Mouse (Mus musculus): ENCODE data around the gene Sox13. TPM values are rescaled to one million over a fixed set of nuclear protein-coding genes. Genes with fewer than 3 reads are reported as not detected.

The Sox13 gene
- polyA plus RNA-seq, 1 experiment from 2014 or later = 14.8 TPM

DNA sequence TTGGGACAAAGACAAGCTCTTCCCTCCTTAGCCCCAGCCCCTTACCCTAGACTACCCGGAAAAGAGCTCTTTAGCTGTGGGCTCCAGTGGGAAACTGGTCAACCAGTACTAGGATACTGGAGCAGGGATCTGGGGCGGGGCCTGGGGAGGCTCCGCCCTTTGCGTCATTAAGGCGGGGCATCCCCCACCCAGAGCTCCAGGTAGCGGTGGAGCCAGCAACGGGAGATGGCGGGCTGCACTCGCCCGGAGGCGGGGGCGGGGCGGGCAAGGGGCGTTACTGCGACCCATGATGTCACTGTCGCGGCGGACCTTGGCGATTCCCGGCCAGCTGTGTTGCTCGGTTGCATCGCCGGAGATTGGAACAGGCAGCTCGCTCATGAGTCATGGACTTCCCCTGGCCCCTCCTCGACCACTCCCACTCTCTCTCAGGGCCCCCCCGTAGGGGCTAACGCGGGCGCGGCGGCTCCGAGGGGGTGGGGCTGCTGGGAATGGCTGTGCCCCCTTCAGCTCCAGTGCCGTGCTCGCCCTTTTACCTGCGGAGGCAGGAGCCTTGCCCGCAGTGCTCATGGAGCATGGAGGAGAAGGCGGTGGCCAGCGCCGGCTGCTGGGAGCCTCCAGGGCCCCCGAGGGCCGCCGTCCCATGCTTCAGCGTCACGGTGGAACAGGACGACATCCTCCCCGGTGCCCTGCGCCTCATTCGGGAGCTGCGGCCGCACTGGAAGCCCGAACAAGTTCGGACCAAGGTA is 60.7 kb downstream of the Sox13 start, which contains the start of gene Etnk2:
Etnk2 (plus strand) TSS at position 297 of the 746 bp plus-strand sequence.
- peak; percentile 83 for ATAC-seq

DNA sequence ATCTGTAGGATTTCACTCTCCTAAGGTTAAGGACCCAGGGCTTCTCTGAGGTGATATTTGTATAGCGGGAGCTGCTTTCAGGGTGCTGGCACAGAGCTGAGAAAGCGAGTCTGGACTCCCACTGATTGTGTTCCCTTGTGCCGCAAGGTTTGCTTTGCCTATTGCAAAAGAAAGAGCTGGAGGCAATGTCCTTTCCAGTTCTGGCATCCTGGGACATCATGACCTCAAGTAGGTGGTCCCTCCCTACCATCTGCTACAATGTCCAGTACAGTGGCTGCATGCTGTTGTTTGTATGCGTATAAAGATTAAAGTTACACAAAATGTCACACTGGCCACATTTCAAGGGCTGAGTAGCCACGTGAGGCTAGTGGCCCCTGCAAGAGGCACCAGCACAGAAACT is 62.1 kb downstream of the Sox13 start:
- Histone ChIP-seq H3K4me3 (ENCODE audit: low read depth, low read length) (no peak overlapping the region), H3K36me3 (ENCODE audit: insufficient read depth, low read length) (no peaks in the 10 kb centered on the region), H3K27ac (ENCODE audit: low read length) (no peak overlapping the region), H3K4me1 (ENCODE audit: insufficient read depth, low read depth, low read length) (peaks cover 12% of the 10 kb centered on the region), H3K9me3 (ENCODE audit: low read length) (no peaks in the 10 kb centered on the region), H3K4me2 (replicated peaks; ENCODE audit: low read depth, low read length) (no peak overlapping the region), H3K27me3 (replicated peaks; ENCODE audit: insufficient read depth, low read length) (no peaks in the 10 kb centered on the region; the same call in 1 of the 2 replicates), H3K9ac (replicated peaks; ENCODE audit: low read depth) (no peak overlapping the region)
- ATAC-seq (no peak), DNase-seq (ENCODE audit: low spot score) (no peak)
- TF ChIP-seq CTCF (IDR thresholded peaks at IDR 0.05) (no peak), EP300 (IDR thresholded peaks at IDR 0.05) (no peak)
- WGBS = 85% methylated on average over 5 of the region's 5 CpGs

More for the DNA sequence above, 60.7 kb downstream of the Sox13 start, which contains the start of gene Etnk2:
- no peaks in the 10 kb centered on the region for H3K9me3 ChIP-seq (ENCODE audit: low read length)
- H3K4me2 ChIP-seq (replicated peaks; ENCODE audit: low read depth, low read length) = peak within 1 kb of the TSS; percentile 97
- no peaks in the 10 kb centered on the region; the same call in 1 of the 2 replicates for H3K27me3 ChIP-seq (replicated peaks; ENCODE audit: insufficient read depth, low read length)
- H3K4me3 ChIP-seq (ENCODE audit: low read depth, low read length) = peak within 1 kb of the TSS; percentile 51
- DNase-seq (ENCODE audit: low spot score) = peak; percentile 85
- H3K4me1 ChIP-seq (ENCODE audit: insufficient read depth, low read depth, low read length) = peaks cover 16% of the 10 kb centered on the region
- no peak within 1 kb of the TSS for H3K27ac ChIP-seq (ENCODE audit: low read length)
- 4% methylated on average over 45 of the region's 52 CpGs for WGBS
- no peak for TF ChIP-seq CTCF (IDR thresholded peaks at IDR 0.05)
- no peak for TF ChIP-seq EP300 (IDR thresholded peaks at IDR 0.05)
- peak within 1 kb of the TSS; percentile 23; the same call in 1 of the 2 replicates for H3K9ac ChIP-seq (replicated peaks; ENCODE audit: low read depth)
- no peaks in the 10 kb centered on the region for H3K36me3 ChIP-seq (ENCODE audit: insufficient read depth, low read length)

DNA sequence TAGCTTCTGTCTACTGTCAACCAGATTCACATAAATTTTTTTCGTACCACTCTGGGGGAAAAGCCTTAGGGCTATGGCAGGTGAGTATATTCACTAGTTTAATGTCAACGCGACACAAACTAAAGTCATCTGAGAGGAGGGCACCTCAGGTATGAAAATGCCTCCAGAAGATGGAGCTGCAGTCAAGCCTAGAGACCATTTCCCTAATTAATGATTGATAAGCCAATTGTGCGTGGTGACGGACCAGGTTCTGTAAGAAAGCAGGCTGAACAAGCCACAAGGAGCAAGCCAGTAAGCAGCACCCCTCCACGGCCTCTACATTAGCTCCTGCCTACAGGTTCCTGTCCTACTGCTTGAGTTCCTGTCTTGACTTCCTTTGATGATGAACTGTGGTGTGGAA is 63.2 kb downstream of the Sox13 start:
- Histone ChIP-seq H3K4me3 (ENCODE audit: low read depth, low read length) (no peak overlapping the region), H3K36me3 (ENCODE audit: insufficient read depth, low read length) (no peaks in the 10 kb centered on the region), H3K27ac (ENCODE audit: low read length) (no peak overlapping the region), H3K9ac (replicated peaks; ENCODE audit: low read depth) (no peak overlapping the region), H3K4me2 (replicated peaks; ENCODE audit: low read depth, low read length) (no peak overlapping the region), H3K4me1 (ENCODE audit: insufficient read depth, low read depth, low read length) (peaks cover 12% of the 10 kb centered on the region), H3K9me3 (ENCODE audit: low read length) (no peaks in the 10 kb centered on the region), H3K27me3 (replicated peaks; ENCODE audit: insufficient read depth, low read length) (peaks cover 3% of the 10 kb centered on the region; the same call in 1 of the 2 replicates)
- ATAC-seq (no peak), DNase-seq (ENCODE audit: low spot score) (no peak)
- 92% methylated on average over 6 of the region's 6 CpGs for WGBS
- no peak for TF ChIP-seq CTCF (IDR thresholded peaks at IDR 0.05)
- no peak for TF ChIP-seq EP300 (IDR thresholded peaks at IDR 0.05)

DNA sequence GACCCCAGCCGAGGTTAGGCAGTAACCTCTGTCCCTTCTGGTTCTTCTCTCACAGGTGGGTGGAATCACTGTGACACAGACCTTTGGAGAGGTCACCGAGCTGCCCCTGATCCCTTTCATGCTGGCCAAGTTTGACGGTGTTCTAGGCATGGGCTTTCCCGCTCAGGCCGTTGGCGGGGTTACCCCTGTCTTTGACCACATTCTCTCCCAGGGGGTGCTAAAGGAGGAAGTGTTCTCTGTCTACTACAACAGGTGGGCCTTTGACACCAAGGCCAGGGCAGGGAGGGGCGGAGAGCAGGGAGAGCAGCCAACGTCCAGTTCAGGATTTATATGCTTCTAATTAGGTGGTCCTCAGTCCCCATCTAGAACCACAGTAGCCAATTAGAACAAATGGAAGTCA is 67.8 kb downstream of the Sox13 start:
- no peak overlapping the region for H3K27ac ChIP-seq (ENCODE audit: low read length)
- DNase-seq (ENCODE audit: low spot score) (no peak), ATAC-seq (no peak)
- no peak overlapping the region for H3K4me2 ChIP-seq (replicated peaks; ENCODE audit: low read depth, low read length)
- no peaks in the 10 kb centered on the region for H3K9me3 ChIP-seq (ENCODE audit: low read length)
- H3K4me1 ChIP-seq (ENCODE audit: insufficient read depth, low read depth, low read length) = no peaks in the 10 kb centered on the region
- WGBS = 63% methylated on average over 8 of the region's 8 CpGs
- H3K4me3 ChIP-seq (ENCODE audit: low read depth, low read length) = no peak overlapping the region
- TF ChIP-seq CTCF (IDR thresholded peaks at IDR 0.05) (no peak), EP300 (IDR thresholded peaks at IDR 0.05) (no peak)
- H3K27me3 ChIP-seq (replicated peaks; ENCODE audit: insufficient read depth, low read length) = 0 out of 2 replicates have a peak, but pooled peaks cover 3% of the 10 kb centered on the region
- H3K36me3 ChIP-seq (ENCODE audit: insufficient read depth, low read length) = no peaks in the 10 kb centered on the region
- no peak overlapping the region for H3K9ac ChIP-seq (replicated peaks; ENCODE audit: low read depth)

DNA sequence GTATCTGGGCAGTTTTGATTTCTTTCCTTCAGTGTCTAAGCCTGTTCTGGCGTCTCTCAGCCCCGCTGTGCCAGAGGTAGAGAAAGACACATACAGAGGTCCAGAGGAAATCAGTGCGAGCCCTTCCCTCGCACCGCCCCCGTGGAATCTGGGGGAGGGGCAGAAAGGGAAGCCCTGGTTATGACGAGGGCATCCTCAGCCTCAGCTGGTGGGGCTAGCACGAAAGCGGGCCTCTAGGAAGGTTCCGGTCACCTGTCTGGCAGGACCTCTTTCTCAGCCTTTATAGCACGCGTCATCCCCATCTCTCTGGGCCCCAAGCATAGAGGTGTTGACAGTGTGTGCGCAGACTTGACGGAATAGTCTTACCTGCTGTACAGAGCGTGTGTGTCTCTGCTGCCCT is 68.3 kb downstream of the Sox13 start:
- H3K9me3 ChIP-seq (ENCODE audit: low read length) = no peaks in the 10 kb centered on the region
- no peak overlapping the region for H3K27ac ChIP-seq (ENCODE audit: low read length)
- no peaks in the 10 kb centered on the region for H3K36me3 ChIP-seq (ENCODE audit: insufficient read depth, low read length)
- peak; percentile 13 for ATAC-seq
- H3K4me3 ChIP-seq (ENCODE audit: low read depth, low read length) = no peak overlapping the region
- 37% methylated on average over 15 of the region's 15 CpGs for WGBS
- no peaks in the 10 kb centered on the region for H3K4me1 ChIP-seq (ENCODE audit: insufficient read depth, low read depth, low read length)
- no peak for TF ChIP-seq EP300 (IDR thresholded peaks at IDR 0.05)
- TF ChIP-seq CTCF (IDR thresholded peaks at IDR 0.05) = no peak
- H3K9ac ChIP-seq (replicated peaks; ENCODE audit: low read depth) = no peak overlapping the region
- no peak overlapping the region for H3K4me2 ChIP-seq (replicated peaks; ENCODE audit: low read depth, low read length)
- H3K27me3 ChIP-seq (replicated peaks; ENCODE audit: insufficient read depth, low read length) = 0 out of 2 replicates have a peak, but pooled peaks cover 3% of the 10 kb centered on the region
- no peak for DNase-seq (ENCODE audit: low spot score)

DNA sequence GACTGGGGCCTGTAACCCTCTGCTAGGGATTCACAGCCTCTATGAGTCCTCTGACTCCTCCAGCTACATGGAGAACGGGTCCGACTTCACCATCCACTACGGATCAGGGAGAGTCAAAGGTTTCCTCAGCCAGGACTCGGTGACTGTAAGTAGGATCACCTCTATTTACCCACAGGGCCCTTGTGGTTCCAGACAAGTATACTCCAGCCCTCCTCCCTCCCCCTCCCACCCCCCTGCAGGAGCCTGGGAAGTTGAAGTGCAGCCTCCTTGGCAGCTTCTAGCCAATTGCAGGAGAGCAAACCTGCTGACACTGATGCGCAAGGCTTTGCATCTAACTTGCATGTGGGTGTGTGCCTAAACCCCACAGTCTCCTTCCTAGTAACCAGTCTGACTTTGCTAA is 68.7 kb downstream of the Sox13 start:
- Histone ChIP-seq H3K27me3 (replicated peaks; ENCODE audit: insufficient read depth, low read length) (0 out of 2 replicates have a peak, but pooled peaks cover 3% of the 10 kb centered on the region), H3K27ac (ENCODE audit: low read length) (no peak overlapping the region), H3K4me1 (ENCODE audit: insufficient read depth, low read depth, low read length) (no peaks in the 10 kb centered on the region), H3K9me3 (ENCODE audit: low read length) (no peaks in the 10 kb centered on the region), H3K36me3 (ENCODE audit: insufficient read depth, low read length) (no peaks in the 10 kb centered on the region), H3K4me3 (ENCODE audit: low read depth, low read length) (no peak overlapping the region), H3K4me2 (replicated peaks; ENCODE audit: low read depth, low read length) (no peak overlapping the region), H3K9ac (replicated peaks; ENCODE audit: low read depth) (no peak overlapping the region)
- ATAC-seq = peak; percentile 85
- 39% methylated on average over 5 of the region's 5 CpGs for WGBS
- peak; percentile 77 for DNase-seq (ENCODE audit: low spot score)
- TF ChIP-seq CTCF (IDR thresholded peaks at IDR 0.05) (no peak), EP300 (IDR thresholded peaks at IDR 0.05) (no peak)
